Mouse (Mus musculus) thymus, postnatal 25 days (tissue): Measurements from ENCODE around the gene Wnt5b.
A peak's percentile ranks its signal among the peaks of the same experiment; 100 is the strongest.

ENCODE experiments used
- DNase-seq: peaks from one replicate; pipeline ENCODE4 v3.0.0; 2022

The Wnt5b gene

DNA sequence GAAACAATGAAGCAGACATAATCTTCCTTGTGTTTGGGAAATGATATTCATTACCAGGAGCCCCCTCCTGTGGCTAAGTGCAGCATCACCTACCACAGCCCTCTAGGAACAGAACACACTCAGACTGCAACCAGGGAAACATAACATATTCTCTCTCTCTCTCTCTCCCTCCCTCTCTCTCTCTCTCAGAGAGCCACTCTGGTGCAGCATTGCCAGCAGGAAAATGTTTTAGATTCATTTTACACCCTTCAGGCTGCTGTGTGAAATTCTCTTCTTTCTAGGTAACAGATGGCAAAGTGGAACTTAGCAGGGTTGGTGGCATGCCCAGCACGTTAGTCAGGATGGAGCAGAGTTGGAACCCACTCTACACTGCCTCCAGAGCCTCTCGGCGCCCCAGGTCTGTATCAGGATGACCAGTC, 22.7 kb downstream of the Wnt5b start:
- DNase-seq: peak; percentile 43

DNA sequence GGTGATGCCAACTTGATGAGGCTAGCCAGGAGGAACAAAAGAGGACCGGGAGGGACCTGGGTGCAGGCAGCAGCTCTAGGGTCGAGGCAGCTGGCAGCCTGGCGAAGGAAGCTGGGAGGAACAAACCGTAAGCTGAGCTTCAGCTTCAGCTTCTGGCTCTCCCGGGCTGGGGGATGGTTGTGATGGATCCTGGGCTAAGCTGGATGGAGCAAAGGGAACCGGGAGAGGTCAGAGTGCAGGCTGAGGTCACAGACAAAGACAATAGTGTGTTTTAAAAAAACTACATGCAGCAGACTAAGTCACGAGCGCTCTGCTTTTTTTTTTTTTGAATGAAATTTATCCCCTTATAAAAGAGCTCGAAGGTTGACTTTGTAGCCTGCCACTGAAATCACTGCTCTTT, 23.4 kb downstream of the Wnt5b start:
- DNase-seq: no peak

DNA sequence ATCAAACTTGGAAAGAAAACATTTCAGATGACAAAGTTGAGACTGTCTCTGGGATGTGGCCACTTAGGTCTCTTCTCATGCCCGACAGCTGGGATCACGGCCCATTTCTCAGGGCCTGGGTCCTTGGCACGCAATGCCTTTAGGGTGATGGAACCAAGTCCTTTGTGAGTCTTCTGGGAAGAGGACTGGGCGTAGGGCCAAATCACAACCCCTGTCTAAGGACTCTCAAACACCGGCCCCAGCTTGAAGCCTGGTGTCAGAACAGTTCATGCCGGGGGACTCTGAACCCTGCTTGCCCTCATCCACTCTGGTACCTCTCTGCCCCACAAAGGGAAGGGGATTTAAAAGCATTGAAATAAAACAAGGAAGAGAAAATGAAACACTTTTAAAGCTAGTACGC, 30.1 kb downstream of the Wnt5b start:
- DNase-seq: no peak

DNA sequence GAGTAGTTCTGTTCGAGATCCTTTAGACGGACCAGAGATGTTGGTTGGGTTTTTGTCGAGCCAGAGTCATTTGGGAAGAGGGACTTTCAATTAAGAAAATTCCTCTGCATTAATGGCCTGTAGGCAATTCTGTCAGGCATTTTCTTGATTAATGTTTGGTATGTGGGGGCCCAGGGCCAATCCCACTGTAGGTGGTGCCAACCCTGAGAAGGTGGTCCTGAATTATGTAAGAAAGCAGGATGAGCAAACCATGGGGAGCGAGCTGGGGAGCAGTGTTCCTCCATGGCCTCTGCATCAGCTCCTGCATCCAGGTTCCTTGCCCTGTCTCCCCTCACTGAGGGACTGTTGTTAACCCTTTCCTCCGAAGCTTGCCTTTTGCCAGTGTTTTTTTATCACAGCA, 30.7 kb downstream of the Wnt5b start:
- DNase-seq: no peak

DNA sequence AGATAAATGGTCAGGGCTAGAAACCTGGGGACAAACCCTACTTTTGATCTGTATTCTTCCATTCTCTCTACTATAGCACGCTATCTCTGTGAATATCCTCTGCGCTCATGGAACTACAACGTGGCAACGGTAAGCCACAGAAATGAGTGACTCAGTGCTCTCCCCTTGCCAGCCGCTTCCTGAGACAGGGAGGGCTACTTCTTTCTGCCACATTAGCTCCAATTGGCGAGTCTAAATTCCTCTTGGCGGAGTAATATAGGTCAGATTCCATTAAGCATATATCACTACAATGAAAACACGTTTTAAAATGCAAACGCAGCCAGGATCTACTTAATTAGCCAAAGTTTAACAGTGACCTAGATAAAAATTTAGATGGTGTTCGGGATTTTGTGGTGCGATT, 31.4 kb downstream of the Wnt5b start:
- DNase-seq: no peak

DNA sequence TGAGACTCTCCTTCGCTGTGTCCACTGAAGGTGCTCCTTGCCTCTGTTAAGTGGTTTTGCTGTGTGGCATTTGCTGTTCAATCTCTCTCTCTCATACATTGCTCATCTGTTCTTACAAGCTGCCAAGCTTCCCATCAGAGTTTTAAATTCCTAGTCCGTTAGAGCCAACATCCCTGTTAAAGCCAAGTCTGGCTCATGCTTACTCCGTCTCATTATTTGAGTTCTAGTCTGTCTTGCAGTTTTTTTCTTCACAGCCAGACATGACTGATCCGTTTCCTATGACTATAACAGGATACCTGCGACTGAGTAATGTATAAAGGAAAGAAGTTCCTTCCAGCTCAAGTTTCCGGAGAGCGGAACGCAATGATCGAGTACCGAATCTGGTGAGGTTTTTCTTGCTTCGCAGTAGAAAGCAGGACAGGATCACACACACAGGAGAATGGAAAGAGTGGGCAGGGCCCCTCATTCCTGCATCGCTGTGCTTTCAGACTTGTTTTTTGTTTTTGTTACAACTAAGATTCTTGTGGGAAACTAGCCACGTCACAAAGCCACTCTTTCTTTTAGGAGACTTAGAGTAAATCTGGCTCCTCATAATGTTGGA, 34.6 kb downstream of the Wnt5b start:
- no peak for DNase-seq

DNA sequence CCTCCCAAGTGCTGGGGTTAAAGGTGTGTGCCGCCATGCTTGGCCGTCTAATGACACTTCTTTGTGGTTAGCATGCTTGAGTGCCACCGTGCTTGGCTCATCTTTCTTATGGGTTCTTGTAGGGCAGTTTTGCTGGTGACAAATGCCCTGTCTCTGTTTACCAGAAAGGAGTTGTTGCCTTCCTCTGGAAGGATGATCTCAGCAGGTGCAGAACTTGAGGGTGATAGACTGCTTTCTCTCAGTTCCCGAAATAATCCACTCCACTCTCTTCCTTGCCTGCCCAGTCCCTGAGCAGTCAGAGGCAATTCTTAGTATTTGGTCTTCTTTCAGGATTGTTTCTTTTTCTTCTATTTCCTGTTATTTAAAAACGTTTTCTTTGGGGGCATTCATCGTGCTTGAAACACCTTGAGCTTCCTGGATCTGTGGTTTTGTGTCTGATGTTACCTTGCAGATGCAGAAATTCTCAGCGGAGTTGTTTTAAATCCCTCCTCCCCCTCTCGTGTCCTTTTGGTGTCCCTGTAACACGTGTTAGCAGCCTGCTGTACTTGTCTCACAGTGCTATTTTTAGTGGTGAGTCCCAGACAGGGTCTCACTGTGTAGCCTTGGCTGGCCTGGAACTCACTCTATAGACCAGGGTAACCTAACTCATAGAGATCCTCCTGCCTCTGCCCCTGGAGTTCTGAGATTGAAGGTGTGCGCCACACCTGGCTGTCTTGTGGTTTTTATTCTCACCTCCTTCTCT, 35.3 kb downstream of the Wnt5b start:
- peak; percentile 61 for DNase-seq

DNA sequence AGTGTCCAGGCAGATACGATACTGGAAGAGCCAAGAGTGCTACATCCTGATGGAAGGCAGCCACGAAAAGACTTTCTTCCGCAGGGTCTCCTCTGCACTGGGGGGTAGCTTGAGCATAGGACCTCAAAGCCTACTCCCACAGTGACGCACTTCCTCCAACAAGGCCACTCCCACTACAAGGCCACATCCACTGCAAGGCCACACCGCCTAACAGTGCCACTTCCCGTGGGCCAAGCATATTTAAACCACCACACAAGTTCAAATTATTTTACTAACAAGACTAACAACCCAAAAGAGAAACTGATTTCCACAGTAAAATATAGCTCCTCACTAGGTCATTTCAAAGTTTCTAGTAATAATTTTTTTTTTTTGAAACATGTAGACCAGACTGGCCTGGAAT, 35.9 kb downstream of the Wnt5b start:
- DNase-seq: no peak

DNA sequence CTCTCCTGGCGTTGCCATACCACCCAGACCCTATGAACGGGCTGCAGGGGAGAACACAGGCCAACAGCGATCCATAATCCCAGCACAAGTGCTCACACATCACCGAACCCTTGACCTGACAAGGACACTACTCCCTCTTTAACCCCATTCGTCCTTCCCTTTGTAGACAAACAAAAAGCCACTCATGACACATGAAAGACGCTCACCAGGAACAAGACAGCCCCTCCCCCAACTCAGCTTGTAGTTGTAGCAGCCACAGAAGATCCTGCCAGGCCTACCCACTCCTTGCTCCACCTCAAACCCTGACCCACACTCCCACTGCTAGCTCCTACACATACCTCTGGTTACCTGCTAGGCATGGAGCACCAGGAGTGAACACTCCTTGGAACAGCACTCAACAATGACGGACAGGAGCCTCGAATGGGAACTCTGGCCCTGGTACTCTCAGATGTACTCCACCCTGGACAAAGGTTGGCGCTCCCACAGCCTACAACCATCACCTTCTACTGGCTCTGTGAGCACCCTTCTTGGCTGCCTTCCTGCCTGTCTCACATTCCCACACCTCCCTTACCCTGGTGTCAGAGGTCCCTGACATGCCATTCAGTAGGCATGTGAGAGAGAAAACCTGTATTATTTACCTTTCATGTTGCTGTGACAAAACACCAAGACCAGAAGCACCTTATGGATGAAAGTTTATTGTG, 38.5 kb downstream of the Wnt5b start:
- DNase-seq: peak; percentile 43

DNA sequence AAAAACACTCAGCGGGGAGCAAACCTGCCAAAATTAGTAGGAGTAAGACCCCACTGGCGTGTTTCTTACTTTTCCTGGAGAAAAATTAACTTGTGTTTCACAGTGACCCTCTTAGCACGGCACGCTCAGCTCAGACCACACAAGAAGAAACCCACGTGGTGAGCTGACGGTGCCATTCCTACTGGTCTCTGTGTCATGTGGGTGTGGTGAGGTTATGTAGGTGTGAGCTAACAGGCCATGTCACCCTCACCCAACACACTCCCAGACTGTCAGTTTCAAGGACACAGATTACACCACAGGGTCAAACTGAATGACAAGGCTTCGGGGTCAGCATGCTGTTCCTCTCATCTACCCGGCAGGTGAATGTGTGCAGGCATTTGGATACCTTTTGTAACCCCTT, 39.4 kb downstream of the Wnt5b start:
- no peak for DNase-seq

DNA sequence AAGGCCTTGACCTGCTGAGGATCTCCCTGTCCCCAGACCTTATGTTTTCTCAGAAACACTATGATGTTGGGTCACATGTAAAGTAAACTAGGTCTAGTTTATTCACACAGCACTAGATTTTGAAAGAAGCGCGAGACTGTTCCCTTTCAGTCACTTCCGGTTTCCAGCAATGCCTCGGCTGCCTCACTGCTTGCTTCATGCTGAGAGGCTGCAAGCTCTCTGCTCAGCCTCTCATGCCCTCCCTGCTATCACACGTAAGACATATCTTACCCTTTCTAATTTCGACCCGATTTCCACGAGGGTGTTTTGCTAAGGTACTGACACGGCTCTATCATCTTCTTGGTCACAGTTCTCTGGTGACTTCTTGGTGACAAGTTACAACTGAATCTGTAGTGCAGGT, 42.1 kb downstream of the Wnt5b start:
- peak; percentile 75 for DNase-seq

DNA sequence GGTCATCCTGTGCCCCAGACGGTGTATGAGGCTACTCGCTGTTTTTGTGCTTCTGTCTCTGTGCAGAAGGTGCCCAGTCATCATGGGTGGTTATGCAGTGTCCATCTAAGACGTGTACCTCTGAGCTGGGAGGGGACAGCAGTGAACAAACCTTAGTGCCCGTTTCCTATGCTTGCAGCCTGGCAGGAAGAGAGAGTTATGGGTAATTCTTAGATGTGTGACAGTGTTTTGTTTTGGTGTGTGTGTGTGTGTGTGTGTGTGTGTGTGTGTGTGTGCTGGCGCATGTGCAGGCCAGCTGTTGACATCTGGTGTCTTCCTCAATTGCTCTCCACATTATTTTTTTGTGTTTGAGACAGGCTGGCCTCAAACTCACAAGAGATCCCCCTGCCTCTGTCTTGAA, 44.1 kb downstream of the Wnt5b start:
- DNase-seq: peak; percentile 56

DNA sequence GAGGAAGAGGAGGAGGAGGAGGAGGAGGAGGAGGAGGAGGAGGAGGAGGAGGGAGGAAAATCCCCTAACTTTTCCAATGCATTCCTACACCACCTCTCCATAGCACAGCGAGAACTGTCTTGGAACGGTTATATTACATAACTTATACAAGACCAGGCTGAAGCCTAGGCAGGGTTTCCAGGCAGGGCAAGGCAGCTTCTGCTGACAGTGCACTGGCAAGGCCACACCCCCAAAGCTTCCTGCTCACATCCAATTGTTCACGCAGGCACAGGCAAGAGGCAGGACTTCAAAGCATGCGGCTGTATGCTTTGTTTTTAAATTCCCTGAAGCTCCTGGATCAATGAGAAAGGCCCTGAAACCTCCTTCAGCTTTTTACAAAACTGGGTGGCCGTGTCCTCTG, 44.9 kb downstream of the Wnt5b start:
- DNase-seq: peak; percentile 71

DNA sequence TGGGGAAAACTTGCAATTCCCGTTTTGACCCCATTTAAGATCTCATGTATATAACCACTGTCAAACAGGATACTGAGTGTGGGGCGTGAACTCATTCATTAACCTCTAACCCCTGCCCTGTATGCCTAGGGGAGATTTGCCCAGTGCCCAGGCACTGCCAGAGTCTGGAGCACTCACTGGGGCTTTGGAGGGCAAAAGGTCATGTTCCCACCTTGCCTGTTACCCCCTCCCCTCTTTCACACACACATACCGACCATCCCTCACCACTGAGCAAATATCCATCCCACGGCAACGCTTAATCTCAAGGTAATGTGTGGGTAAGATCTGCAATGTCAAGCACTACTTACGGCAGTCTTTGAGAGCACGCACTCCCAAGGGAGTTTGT, 51.5 kb downstream of the Wnt5b start:
- DNase-seq: no peak

DNA sequence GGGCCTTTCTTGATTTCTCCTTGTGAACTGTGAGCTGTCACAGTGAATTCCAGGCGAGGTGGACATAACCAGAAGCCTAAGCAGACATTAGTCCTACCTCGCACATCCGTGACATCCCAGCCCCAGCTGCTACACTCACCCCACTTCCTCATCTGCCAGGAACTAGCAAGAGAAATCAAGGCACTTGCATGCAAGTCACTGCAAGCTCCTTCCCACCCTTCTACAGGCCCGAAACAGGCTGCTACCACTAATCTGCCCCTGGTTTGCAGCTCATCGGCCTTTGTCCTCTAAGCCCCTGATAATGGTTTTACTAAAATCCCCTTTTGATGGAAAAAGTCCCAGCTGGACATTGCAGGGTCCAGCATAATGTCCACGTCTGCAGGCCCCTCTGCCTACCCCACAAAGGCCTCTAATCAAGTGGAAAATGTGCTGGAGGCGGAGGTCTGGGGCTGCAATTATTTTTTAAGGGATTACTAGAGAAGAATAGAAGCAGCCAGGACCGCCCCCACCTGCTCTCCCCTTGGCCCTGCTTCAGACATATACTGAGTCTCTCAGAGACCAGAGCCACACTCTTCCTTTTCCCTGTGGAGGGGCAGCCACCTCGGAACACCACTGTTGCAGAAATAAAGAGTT, 52.0 kb downstream of the Wnt5b start:
- no peak for DNase-seq

DNA sequence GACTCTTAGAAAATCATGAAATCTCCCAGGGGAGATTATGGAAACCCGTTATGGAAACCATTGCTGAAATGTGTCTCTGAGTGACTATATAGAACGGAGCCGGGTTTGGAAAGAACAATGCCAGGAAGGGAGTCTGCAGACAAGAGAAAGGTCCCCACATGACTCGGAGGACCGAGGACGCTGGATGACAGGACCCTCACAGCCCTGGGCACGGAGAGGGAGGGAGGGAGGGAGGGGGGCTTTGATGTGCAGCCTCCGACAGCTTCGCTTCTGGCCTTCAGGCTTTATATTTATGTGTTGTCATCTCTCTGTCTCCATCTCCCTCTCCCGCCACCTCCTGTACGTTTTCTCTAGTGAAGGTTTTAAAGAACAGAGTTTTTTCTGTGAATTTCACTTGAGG, 53.1 kb downstream of the Wnt5b start:
- no peak for DNase-seq

DNA sequence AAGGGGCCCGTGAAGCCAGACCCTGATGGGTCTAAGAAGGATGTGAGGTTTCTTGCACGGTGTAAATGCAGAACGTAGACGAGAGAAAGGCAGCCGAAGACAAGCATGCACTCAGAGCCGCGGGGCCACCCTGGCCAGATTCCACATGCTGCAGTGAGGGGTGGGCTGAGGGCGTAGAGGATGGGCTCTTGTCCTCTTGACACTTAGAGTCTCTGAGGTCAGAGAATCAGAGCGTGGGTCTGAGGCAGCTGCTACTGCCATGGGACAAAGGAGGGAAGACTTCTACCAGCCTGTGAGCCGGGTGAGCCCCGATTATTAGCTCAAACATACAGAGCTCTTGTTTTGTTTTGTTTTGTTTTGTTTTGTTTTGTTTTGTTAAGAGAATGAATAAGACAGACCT, 53.6 kb downstream of the Wnt5b start:
- DNase-seq: no peak

DNA sequence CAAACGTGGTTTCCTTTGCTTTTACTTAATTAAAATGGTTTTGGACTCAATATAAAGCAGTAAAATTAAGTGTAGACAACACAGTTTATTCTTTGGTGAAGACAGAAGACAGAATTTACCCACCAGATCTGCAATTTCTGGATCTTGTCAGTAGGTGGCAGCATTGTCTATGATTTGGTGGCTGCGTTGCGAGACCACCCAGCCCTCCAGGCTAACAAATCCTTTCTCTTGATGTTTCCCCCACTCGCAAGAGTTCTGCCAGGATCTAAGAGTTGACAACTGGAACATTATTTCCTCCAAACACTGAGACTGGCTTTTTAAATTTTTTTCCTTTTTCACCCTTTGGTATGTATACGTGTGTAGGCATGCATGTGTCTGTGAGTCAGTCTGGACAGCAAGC, 54.4 kb downstream of the Wnt5b start:
- DNase-seq: peak; percentile 69

DNA sequence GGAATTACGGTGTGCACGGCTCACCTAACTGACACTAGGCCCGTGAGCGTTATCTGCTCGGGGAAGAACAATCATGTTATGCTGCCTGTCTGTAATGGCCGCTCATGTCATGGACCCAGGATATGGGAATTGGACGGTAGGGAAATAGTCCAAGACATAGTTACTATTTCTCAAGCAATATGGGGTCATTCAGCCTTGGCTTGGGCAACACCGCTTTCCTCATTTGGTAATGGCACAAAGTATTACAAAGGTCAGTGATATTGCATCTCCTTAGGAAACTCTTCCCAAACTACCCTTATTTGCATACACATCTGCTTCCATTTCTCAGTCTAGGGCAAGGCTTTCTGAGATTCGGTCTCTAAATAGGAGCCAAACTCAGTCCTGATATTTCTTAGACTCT, 56.5 kb downstream of the Wnt5b start:
- no peak for DNase-seq

DNA sequence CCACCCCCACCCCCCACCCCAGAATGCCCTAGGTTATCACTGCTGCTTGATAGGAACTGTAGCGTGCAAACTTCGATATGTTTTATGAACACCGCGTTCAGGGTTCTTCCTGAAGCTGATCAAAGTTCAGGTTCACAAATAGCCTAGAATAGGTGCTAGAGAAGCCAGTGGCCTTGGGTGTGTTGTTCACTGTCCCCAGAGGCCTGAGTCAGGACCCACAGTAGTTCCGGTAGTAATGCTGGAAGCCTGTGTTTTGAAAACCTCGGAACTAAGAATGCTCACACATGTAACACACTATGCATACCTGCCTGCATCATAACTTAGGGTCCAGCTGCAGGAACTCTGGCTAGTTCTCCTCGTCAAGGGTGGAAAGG, 57.1 kb downstream of the Wnt5b start:
- DNase-seq: no peak

DNA sequence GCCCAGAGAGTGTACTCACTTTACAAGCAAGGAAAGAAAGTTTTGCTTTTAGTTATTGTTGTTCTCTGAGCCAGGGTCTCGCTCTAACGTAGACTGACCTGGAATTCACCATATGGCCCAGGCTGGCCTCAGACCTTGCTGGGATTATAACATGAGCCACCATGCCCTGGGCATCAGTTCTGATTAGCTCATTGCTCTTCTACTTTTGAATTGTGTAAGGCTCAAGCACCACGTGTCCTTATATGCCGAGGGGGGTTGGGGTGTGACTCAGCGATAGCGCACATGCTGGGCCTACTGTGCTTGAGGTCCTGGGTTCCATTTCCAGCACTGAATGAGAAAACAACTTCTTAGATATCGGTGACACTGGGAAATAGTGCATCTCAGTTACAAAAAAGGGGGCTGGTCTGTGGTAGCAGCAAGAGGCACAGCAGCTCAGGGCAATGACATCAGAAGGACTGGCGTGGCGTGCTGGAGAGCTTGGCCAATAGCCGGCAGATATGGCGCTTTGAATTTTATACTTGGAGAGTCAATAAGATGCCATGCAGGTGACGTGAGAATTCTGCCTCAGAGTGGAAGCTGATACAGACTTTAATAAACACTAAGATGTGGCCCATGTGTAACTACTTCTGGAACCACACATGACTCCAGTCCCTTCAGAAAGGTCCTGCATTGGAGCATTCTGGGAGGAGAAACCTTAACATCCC, 57.6 kb downstream of the Wnt5b start:
- no peak for DNase-seq

DNA sequence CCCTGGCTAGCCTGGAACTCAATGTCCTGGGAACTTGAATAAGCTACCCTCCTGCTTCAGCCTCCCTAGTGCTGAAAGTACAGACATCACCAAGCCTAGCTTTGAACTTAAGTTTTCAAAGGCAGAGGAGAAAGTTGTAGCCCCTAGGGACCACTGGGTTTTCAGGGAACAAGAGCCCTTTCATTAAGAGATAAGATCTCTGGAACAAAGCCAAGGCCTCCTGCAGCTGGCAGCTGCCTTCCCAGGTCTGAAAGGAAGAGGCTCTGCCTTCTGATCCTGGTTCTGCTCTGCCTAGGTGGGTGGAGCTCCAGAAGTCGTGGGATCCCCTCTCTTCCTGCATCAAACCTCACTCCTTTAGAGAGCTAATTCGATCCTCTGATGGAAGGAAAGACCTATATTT, 58.7 kb downstream of the Wnt5b start:
- no peak for DNase-seq

DNA sequence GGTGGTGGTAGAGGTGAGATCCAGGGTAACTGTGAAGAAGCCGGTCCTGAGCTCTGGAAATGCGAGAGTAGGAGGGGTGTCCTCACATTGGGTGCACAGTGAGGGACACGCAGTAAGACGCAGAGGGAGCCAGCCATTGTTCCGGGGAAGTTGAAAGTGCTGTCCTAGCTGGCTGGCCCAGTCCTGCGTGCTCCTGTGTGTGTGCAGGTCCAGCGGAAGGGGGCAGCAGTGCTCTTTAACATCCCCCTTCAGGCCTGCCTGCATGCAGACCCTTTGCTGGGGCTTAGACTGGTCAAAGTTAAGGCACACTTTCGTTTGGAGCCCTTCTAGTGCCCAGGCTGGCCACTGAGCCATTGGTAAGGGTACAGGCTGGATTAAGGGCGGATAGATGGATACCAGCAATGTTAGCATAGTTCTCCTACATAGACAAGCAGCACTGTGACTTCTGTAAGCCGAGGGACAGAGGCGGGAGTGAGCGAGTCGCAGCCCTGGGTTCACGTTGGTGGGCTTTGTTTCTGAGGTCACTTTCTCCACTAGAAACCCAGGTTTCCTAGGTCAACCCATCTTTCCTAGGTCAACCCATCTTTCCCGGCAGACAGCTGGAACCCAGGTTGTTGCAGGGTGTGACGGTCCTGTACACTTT, 61.1 kb downstream of the Wnt5b start:
- DNase-seq: no peak
